Mouse (Mus musculus) spleen, postnatal 10 days (tissue): ENCODE measurements around the gene Ros1.

ENCODE experiments used
- DNase-seq, 2 experiments: peaks; one replicate each; pipeline ENCODE4 v3.0.0; 2021 to 2022; ENCODE audit warnings: low spot score in 2 of 2

The Ros1 gene

GRCm38 (mm10) chr10:52194957-52195852 lies at the start of gene Ros1:
Gene Ros1 (minus strand): TSS chr10:52195244.
- no peak for DNase-seq

- DNase-seq, result no peak
Observed at GRCm38 (mm10) chr10:52242680-52243323, 47.8 kb upstream of the Ros1 start.

DNA sequence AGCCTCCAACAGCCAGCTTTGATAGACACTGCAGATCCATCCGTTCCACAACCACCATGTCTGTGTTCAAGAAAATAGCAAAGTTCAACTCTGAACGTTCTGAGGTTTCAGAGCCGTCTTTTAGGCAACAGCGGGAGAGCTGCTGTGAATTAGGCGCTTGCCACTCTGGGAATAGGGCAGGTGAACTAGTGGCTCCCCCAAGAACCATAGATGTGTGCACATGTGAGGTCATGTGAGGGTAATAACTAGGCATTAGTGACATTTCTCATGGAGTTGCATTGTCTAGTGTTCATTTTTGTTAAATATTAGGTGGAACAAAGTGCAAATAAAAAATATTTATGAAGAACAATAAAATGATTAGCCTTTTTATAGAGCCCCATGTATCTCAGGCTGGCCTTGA lies 47.0 kb upstream of the Ros1 start:
- DNase-seq, result no peak

DNA sequence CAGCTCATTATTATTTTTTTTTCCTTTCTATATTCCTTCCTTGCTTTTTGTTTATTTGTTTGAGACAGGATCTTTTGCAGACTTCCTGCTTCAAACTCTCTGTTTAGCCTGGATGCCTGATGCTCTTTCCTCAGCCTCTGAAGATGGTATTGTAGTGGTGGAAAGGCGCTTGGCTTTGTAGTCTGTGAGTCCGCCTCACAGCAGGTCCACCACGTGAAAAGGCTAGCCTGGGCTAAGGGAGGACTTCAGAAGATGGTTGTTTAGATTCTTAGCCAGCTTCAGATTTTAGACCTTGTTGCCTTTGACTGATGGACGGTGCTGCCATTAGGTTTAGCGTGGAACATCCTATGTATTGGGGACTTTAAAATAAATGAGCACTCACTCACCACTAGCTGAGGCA lies 40.4 kb upstream of the Ros1 start:
- no peak for DNase-seq

DNA sequence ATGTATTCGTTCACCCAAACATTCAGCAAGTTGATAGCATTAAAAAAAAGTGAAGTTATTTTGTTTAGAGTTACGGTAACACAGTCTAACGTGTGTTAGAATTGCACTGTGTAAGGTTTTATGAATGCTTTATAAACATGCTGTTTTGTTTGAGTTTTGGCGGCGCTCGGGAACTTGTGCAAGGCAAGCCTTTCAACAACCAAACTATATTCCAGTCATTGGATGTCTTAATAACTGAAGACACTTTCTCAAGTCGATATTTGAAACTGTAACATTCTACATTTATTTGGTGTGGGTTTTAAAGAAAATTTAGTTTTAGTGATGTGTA lies 39.6 kb upstream of the Ros1 start:
- DNase-seq, result no peak

GRCm38 (mm10) chr10:52233969-52234653 lies 39.1 kb upstream of the Ros1 start:
- DNase-seq, result peak in 1 of 2 experiments; percentile 34

GRCm38 (mm10) chr10:52233301-52233968 lies 38.4 kb upstream of the Ros1 start, which contains the start of gene Dcbld1:
Gene Dcbld1 (plus strand): TSS chr10:52233619.
- DNase-seq, result peak; percentile 26 to 71

GRCm38 (mm10) chr10:52232196-52233176 lies 37.4 kb upstream of the Ros1 start:
- peak; percentile 4 to 38 for DNase-seq

- no peak for DNase-seq
Observed at GRCm38 (mm10) chr10:52219600-52219999, 24.6 kb upstream of the Ros1 start.

- no peak for DNase-seq
Observed at GRCm38 (mm10) chr10:52217564-52217934, 22.5 kb upstream of the Ros1 start.

GRCm38 (mm10) chr10:52216797-52217563 lies 21.9 kb upstream of the Ros1 start:
- peak in 1 of 2 experiments; percentile 62 for DNase-seq

- DNase-seq, result no peak
Observed at GRCm38 (mm10) chr10:52215267-52215818, 20.3 kb upstream of the Ros1 start.

GRCm38 (mm10) chr10:52204006-52204405 lies 9.0 kb upstream of the Ros1 start:
- DNase-seq, result no peak

- no peak for DNase-seq
Observed at GRCm38 (mm10) chr10:52185900-52186299, 9.1 kb downstream of the Ros1 start.

DNA sequence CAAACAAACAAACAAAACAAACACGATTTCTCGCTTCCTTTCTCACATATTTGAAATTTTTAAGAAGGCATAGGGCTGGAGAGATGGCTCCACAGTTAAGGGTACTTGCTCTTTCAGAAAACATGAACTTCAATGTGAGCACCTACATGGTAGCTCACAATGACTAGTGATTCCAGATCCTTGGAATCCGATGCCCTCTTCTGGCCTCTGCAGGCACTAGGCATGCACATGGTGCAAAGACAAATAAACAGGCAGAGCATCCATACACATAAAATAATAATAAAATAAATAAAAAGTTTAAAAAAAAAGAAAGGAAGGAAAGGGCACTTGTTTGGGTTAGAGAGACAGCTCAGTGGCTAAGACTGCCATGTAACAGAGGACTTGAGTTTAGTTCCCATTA lies 12.2 kb downstream of the Ros1 start:
- no peak for DNase-seq

GRCm38 (mm10) chr10:52174376-52174775 lies 20.7 kb downstream of the Ros1 start:
- no peak for DNase-seq

DNA sequence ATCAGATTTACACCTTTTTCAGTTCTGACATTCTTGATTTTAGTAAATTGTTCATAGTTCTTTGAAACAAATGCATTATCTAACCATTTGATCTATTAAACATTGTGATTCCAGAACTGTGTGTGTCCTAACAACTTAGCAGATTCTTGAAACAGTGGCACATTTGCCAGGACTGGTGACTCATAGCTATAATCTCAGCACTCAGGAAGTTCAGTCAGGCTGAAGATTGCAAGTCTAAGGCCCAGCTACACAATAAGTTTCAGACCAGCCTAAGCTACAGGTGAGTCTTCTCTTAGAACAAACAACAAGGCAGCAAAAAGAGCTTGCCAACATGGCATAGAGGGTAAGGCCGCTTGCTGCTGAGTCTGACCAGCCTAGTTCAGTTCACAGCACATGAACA lies 24.6 kb downstream of the Ros1 start:
- DNase-seq, result no peak

- no peak for DNase-seq
Observed at GRCm38 (mm10) chr10:52169841-52170240, 25.2 kb downstream of the Ros1 start.

- DNase-seq, result no peak
Observed at GRCm38 (mm10) chr10:52165376-52165775, 29.7 kb downstream of the Ros1 start.

- no peak for DNase-seq
Observed at GRCm38 (mm10) chr10:52160604-52161003, 34.4 kb downstream of the Ros1 start.
